Mouse (Mus musculus): ENCODE data around the gene Ddx49. TPM values are rescaled to one million over a fixed set of nuclear protein-coding genes. Genes with fewer than 3 reads are reported as not detected.

The Ddx49 gene
- total and polyA plus RNA-seq, 2 experiments = 19.3 to 36.5 TPM

GRCm38 (mm10) chr8:70272949-70273348, 29.3 kb downstream of the Ddx49 start:
- WGBS = 58% methylated on average over 3 of the region's 3 CpGs
- Histone ChIP-seq H3K79me2 (ENCODE audit: control insufficient read depth, insufficient read depth, low read length) (no peaks in the 10 kb centered on the region), H3K27me3 (ENCODE audit: control insufficient read depth, insufficient read depth, low read length) (no peaks in the 10 kb centered on the region), H3K9ac (ENCODE audit: low read depth, low read length) (no peak overlapping the region), H3K27ac (replicated peaks; ENCODE audit: insufficient read depth, low read depth, low read length) (no peak overlapping the region), H3K4me1 (ENCODE audit: control insufficient read depth, insufficient read depth, low read length) (peaks cover 2% of the 10 kb centered on the region; the same call in 1 of the 2 replicates), H3K36me3 (ENCODE audit: control insufficient read depth, insufficient read depth, low read length) (no peaks in the 10 kb centered on the region), H3K4me3 (ENCODE audit: insufficient read depth, low read depth, low read length) (no peak overlapping the region)
- peak; percentile 15 for DNase-seq (ENCODE audit: extremely low read depth, low read depth, low spot score)
- TF ChIP-seq CTCF (IDR thresholded peaks at IDR 0.05; ENCODE audit: low read depth, low read length) = no peak
- no peak for TF ChIP-seq POLR2A (IDR thresholded peaks at IDR 0.05; ENCODE audit: extremely low read depth, insufficient read depth, low read length)

DNA sequence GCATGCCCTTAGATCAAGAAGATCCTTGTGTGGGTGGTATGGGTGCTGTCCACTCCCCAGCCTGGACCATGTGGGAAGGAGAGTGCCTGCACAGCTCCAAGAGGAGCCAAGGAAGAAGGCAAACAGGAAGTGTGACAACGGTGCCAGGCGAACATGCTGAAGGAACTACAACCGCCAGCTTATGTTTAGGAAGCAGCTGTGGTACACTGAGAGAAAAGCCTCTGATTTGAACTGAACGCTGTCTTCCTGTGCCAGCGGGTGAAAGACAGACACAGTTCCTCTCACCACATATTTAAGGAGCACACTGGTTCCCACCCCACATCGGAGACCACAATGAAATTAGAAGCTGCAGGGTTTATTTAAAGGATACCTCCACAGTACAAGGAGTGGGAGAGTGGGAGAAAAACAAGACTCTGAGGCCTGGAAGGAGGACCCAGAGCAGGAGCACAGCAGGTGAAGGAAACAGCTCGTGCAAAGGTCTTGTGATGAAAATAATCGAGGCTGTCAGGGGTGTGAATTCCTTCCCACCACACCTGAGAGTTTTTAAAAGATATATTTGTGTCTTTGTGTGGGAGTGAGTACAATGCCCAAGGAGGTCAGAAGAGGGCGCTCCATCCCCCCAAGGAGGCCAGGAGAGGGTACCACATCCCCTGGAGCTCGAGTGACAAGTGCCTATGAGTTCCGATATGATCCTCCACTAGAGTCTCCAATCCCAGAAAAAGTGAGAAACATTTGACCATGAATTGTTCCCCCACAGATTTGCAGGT, 33.3 kb downstream of the Ddx49 start:
- H3K36me3 ChIP-seq (ENCODE audit: control insufficient read depth, insufficient read depth, low read length) = peaks cover 3% of the 10 kb centered on the region; the same call in 1 of the 2 replicates
- no peak overlapping the region for H3K27ac ChIP-seq (replicated peaks; ENCODE audit: insufficient read depth, low read depth, low read length)
- 55% methylated on average over 11 of the region's 11 CpGs for WGBS
- TF ChIP-seq POLR2A (IDR thresholded peaks at IDR 0.05; ENCODE audit: extremely low read depth, insufficient read depth, low read length) (no peak), CTCF (IDR thresholded peaks at IDR 0.05; ENCODE audit: low read depth, low read length) (peak; percentile 53)
- peaks cover 2% of the 10 kb centered on the region; the same call in 1 of the 2 replicates for H3K4me1 ChIP-seq (ENCODE audit: control insufficient read depth, insufficient read depth, low read length)
- H3K9ac ChIP-seq (ENCODE audit: low read depth, low read length) = no peak overlapping the region
- no peaks in the 10 kb centered on the region for H3K27me3 ChIP-seq (ENCODE audit: control insufficient read depth, insufficient read depth, low read length)
- no peak overlapping the region for H3K4me3 ChIP-seq (ENCODE audit: insufficient read depth, low read depth, low read length)
- no peaks in the 10 kb centered on the region for H3K79me2 ChIP-seq (ENCODE audit: control insufficient read depth, insufficient read depth, low read length)
- no peak for DNase-seq (ENCODE audit: extremely low read depth, low read depth, low spot score)

GRCm38 (mm10) chr8:70268311-70268710, 34.0 kb downstream of the Ddx49 start:
- H3K4me1 ChIP-seq (ENCODE audit: control insufficient read depth, insufficient read depth, low read length) = peaks cover 2% of the 10 kb centered on the region; the same call in 1 of the 2 replicates
- no peak overlapping the region for H3K9ac ChIP-seq (ENCODE audit: low read depth, low read length)
- 78% methylated on average over 5 of the region's 5 CpGs for WGBS
- no peak overlapping the region for H3K4me3 ChIP-seq (ENCODE audit: insufficient read depth, low read depth, low read length)
- no peaks in the 10 kb centered on the region for H3K27me3 ChIP-seq (ENCODE audit: control insufficient read depth, insufficient read depth, low read length)
- TF ChIP-seq POLR2A (IDR thresholded peaks at IDR 0.05; ENCODE audit: extremely low read depth, insufficient read depth, low read length) (no peak), CTCF (IDR thresholded peaks at IDR 0.05; ENCODE audit: low read depth, low read length) (no peak)
- H3K27ac ChIP-seq (replicated peaks; ENCODE audit: insufficient read depth, low read depth, low read length) = no peak overlapping the region
- H3K79me2 ChIP-seq (ENCODE audit: control insufficient read depth, insufficient read depth, low read length) = no peaks in the 10 kb centered on the region
- peaks cover 4% of the 10 kb centered on the region; the same call in 1 of the 2 replicates for H3K36me3 ChIP-seq (ENCODE audit: control insufficient read depth, insufficient read depth, low read length)
- no peak for DNase-seq (ENCODE audit: extremely low read depth, low read depth, low spot score)

- Histone ChIP-seq H3K36me3 (ENCODE audit: control insufficient read depth, insufficient read depth, low read length) (peaks cover 4% of the 10 kb centered on the region; the same call in 1 of the 2 replicates), H3K27ac (replicated peaks; ENCODE audit: insufficient read depth, low read depth, low read length) (no peak overlapping the region), H3K4me3 (ENCODE audit: insufficient read depth, low read depth, low read length) (no peak overlapping the region), H3K9ac (ENCODE audit: low read depth, low read length) (no peak overlapping the region), H3K27me3 (ENCODE audit: control insufficient read depth, insufficient read depth, low read length) (no peaks in the 10 kb centered on the region), H3K4me1 (ENCODE audit: control insufficient read depth, insufficient read depth, low read length) (no peaks in the 10 kb centered on the region; the same call in 1 of the 2 replicates), H3K79me2 (ENCODE audit: control insufficient read depth, insufficient read depth, low read length) (no peaks in the 10 kb centered on the region)
- no peak for TF ChIP-seq POLR2A (IDR thresholded peaks at IDR 0.05; ENCODE audit: extremely low read depth, insufficient read depth, low read length)
- TF ChIP-seq CTCF (IDR thresholded peaks at IDR 0.05; ENCODE audit: low read depth, low read length) = no peak
- WGBS = 88% methylated on average over 3 of the region's 3 CpGs
- DNase-seq (ENCODE audit: extremely low read depth, low read depth, low spot score) = no peak
Measured at GRCm38 (mm10) chr8:70267674-70268073, 34.6 kb downstream of the Ddx49 start.

DNA sequence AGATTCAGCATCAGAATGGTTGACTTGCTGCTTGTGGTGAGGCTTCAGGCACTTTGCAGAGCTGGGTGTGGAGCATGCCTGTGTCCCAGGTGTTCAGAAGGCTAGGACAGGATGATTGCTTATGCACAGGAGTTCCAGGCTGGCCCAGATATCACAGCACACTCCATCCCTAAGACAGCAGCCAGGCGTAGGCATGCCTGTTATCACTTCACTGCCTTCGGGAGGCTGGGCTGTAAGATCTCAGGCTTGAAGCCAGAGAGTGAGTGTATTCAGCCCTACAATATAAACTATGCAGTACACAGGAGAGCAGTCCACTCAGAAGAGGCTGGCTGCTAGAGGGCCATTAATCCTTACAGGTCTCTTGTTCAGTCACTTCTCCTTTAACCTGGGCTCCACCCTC, 43.2 kb downstream of the Ddx49 start:
- Histone ChIP-seq H3K27ac (replicated peaks; ENCODE audit: insufficient read depth, low read depth, low read length) (no peak overlapping the region), H3K36me3 (ENCODE audit: control insufficient read depth, insufficient read depth, low read length) (peaks cover 6% of the 10 kb centered on the region; the same call in 1 of the 2 replicates), H3K4me3 (ENCODE audit: insufficient read depth, low read depth, low read length) (no peak overlapping the region), H3K9ac (ENCODE audit: low read depth, low read length) (no peak overlapping the region), H3K27me3 (ENCODE audit: control insufficient read depth, insufficient read depth, low read length) (no peaks in the 10 kb centered on the region), H3K79me2 (ENCODE audit: control insufficient read depth, insufficient read depth, low read length) (no peaks in the 10 kb centered on the region), H3K4me1 (ENCODE audit: control insufficient read depth, insufficient read depth, low read length) (no peaks in the 10 kb centered on the region)
- no peak for DNase-seq (ENCODE audit: extremely low read depth, low read depth, low spot score)
- 81% methylated on average over 2 of the region's 2 CpGs for WGBS
- TF ChIP-seq CTCF (IDR thresholded peaks at IDR 0.05; ENCODE audit: low read depth, low read length) (no peak), POLR2A (IDR thresholded peaks at IDR 0.05; ENCODE audit: extremely low read depth, insufficient read depth, low read length) (no peak)

GRCm38 (mm10) chr8:70258600-70258999, 43.7 kb downstream of the Ddx49 start:
- 75% methylated on average over 5 of the region's 5 CpGs for WGBS
- Histone ChIP-seq H3K4me3 (ENCODE audit: insufficient read depth, low read depth, low read length) (no peak overlapping the region), H3K27ac (replicated peaks; ENCODE audit: insufficient read depth, low read depth, low read length) (no peak overlapping the region), H3K36me3 (ENCODE audit: control insufficient read depth, insufficient read depth, low read length) (peaks cover 9% of the 10 kb centered on the region; the same call in 1 of the 2 replicates), H3K9ac (ENCODE audit: low read depth, low read length) (no peak overlapping the region), H3K27me3 (ENCODE audit: control insufficient read depth, insufficient read depth, low read length) (no peaks in the 10 kb centered on the region), H3K79me2 (ENCODE audit: control insufficient read depth, insufficient read depth, low read length) (no peaks in the 10 kb centered on the region), H3K4me1 (ENCODE audit: control insufficient read depth, insufficient read depth, low read length) (no peaks in the 10 kb centered on the region)
- DNase-seq (ENCODE audit: extremely low read depth, low read depth, low spot score) = no peak
- TF ChIP-seq CTCF (IDR thresholded peaks at IDR 0.05; ENCODE audit: low read depth, low read length) = no peak
- no peak for TF ChIP-seq POLR2A (IDR thresholded peaks at IDR 0.05; ENCODE audit: extremely low read depth, insufficient read depth, low read length)

All from liver, adult 2 months (tissue).